In the genomic region with DNA sequence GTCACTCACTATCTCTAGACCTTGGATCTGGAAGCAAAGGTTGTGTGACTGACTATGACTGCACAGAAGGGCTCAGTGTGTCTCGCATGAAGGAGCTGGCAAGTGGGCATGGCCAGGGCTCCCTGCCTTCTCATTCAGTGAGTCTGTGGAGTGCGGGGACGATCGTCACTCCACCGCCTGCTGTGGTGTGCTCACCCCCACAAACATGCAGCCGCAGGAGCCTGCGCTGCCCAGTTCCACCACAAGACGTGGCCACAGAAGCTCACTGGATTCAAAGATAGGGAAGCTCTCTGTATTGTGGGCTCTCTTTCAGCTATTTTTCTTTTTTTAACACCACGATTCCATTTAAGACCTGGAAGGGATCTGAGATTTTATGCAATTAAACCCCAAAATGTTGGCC, we compare ENCODE assay signal across 15 mouse cellular contexts.
A peak's percentile ranks its signal among the peaks of the same experiment; 100 is the strongest.
DNase-seq lines count a peak whose midpoint lies in the region; ATAC-seq and TF ChIP-seq lines count a peak whose summit lies in the region.
"Had no signal": no experiment of that assay in that cellular context is flagged by ENCODE, and none has a peak within 500 bp of the region (broad histone marks: within the 10 kb centered on the region; RNA-seq: fewer than 3 reads in every experiment).

No protein-coding gene starts in this region.

- no peaks in the 10 kb centered on the region for H3K9me3 ChIP-seq in midbrain, embryonic 13.5 days
- no peaks in the 10 kb centered on the region for H3K9me3 ChIP-seq in kidney, embryonic 16.5 days (ENCODE audit: low read length)
- H3K9me3 ChIP-seq: stomach, embryonic 15.5 days had no signal

- whole genome bisulfite sequencing in midbrain, embryonic 13.5 days, result 72% methylated on average over 9 of the region's 9 CpGs
- WGBS in kidney, embryonic 16.5 days, result 73% methylated on average over 9 of the region's 9 CpGs

- TF ChIP-seq CTCF in brain, embryonic 14.5 days (IDR thresholded peaks at IDR 0.05; ENCODE audit: borderline replicate concordance, extremely low read depth, insufficient read depth, insufficient read length), result 0 out of 2 replicates have a peak, but pooled peaks have one; percentile 13

- H3K36me3 ChIP-seq in midbrain, embryonic 13.5 days, result no peaks in the 10 kb centered on the region
- H3K36me3 ChIP-seq in kidney, embryonic 16.5 days (ENCODE audit: insufficient read depth, low read length), result no peaks in the 10 kb centered on the region
- H3K36me3 ChIP-seq: stomach, embryonic 15.5 days had no signal

- H3K4me2 ChIP-seq in midbrain, embryonic 13.5 days (replicated peaks), result no peak overlapping the region
- no peak overlapping the region for H3K4me2 ChIP-seq in kidney, embryonic 16.5 days (replicated peaks; ENCODE audit: low read depth, low read length)
- H3K4me2 ChIP-seq: stomach, embryonic 15.5 days had no signal

- H3K4me3 ChIP-seq in midbrain, embryonic 13.5 days (replicated peaks), result no peak overlapping the region
- no peak overlapping the region for H3K4me3 ChIP-seq in kidney, embryonic 16.5 days (ENCODE audit: low read length)
- H3K4me3 ChIP-seq: left cerebral cortex, adult 2 months; stomach, embryonic 15.5 days had no signal

- peaks cover 8% of the 10 kb centered on the region for H3K27me3 ChIP-seq in midbrain, embryonic 13.5 days
- H3K27me3 ChIP-seq in kidney, embryonic 16.5 days (ENCODE audit: insufficient read depth, low read length), result no peaks in the 10 kb centered on the region
- H3K27me3 ChIP-seq: stomach, embryonic 15.5 days had no signal

- peaks cover 55% of the 10 kb centered on the region for H3K4me1 ChIP-seq in midbrain, embryonic 13.5 days (replicated peaks)
- peaks cover 22% of the 10 kb centered on the region for H3K4me1 ChIP-seq in kidney, embryonic 16.5 days (ENCODE audit: insufficient read depth, low read length)

- no peak overlapping the region for H3K9ac ChIP-seq in midbrain, embryonic 13.5 days (replicated peaks)
- no peak overlapping the region for H3K9ac ChIP-seq in kidney, embryonic 16.5 days (replicated peaks; ENCODE audit: low read length)
- H3K9ac ChIP-seq: stomach, embryonic 15.5 days had no signal

- ATAC-seq in frontal cortex, adult (ENCODE audit: low TSS enrichment), result peak; percentile 72
- ATAC-seq in granulocyte monocyte progenitor cell, adult 5-6 weeks (replicated peaks; ENCODE audit: poor library complexity, severe bottlenecking), result peak; percentile 53; the same call in 1 of the 2 replicates
- no peak for ATAC-seq in midbrain, embryonic 13.5 days
- ATAC-seq in kidney, embryonic 16.5 days (ENCODE audit: low FRiP score, low TSS enrichment), result no peak
- ATAC-seq in cerebellum, adult (ENCODE audit: insufficient number of reproducible peaks, low FRiP score, low TSS enrichment), result no peak
- ATAC-seq: CD4-positive, CD25-positive, alpha-beta regulatory T cell, adult 4 months had no signal

- H3K27ac ChIP-seq in midbrain, embryonic 13.5 days, result peak overlapping the region; percentile 92
- H3K27ac ChIP-seq in kidney, embryonic 16.5 days (ENCODE audit: low read length), result no peak overlapping the region
- H3K27ac ChIP-seq: left cerebral cortex, adult 2 months; stomach, embryonic 15.5 days had no signal

- no peak for DNase-seq in frontal cortex, adult 2 months (ENCODE audit: extremely low spot score in 1 of 2, low spot score in 1 of 2)
- DNase-seq in brain, embryonic 14.5 days (ENCODE audit: low read depth), result no peak
- DNase-seq: cerebellum, adult 18-20 months; heart, adult 18-20 months; kidney, adult 18-20 months; right cerebral cortex, postnatal 4 days; thymus, postnatal 36 days had no signal

- TF ChIP-seq POLR2A in brain, embryonic 14.5 days (IDR thresholded peaks at IDR 0.05; ENCODE audit: borderline replicate concordance, extremely low read depth, insufficient read depth, insufficient read length, poor library complexity, severe bottlenecking), result no peak

Comparison
In these comparisons a context has a peak if more than half of its experiments do, and no peak if none do; other contexts are left out.
1. ATAC-seq: peak in frontal cortex, adult (single experiment) and granulocyte monocyte progenitor cell, adult 5-6 weeks (single experiment); none in midbrain, embryonic 13.5 days (single experiment), kidney, embryonic 16.5 days (single experiment) and cerebellum, adult (single experiment).